Mouse (Mus musculus) cerebellum, postnatal 10 days (tissue): ENCODE results near the gene Cyp2u1.
"Not testable (repeated sequence)": the region's sequence is repeated elsewhere in the genome, so short reads cannot be mapped to it uniquely, and the experiment has no call there.

ENCODE experiments used
- DNase-seq, 2 experiments: peaks; one replicate each; pipeline ENCODE4 v3.0.0; 2021; ENCODE audit warnings: mixed read lengths in 2 of 2

Gene Cyp2u1

GRCm38 (mm10) chr3:131302452-131303319, at the start of gene Cyp2u1:
Gene Cyp2u1, minus strand, starts transcription at chr3:131303227.
- DNase-seq: peak; percentile 94 to 96

GRCm38 (mm10) chr3:131350539-131350938, 47.5 kb upstream of the Cyp2u1 start:
- DNase-seq: no peak

GRCm38 (mm10) chr3:131349013-131349412, 46.0 kb upstream of the Cyp2u1 start:
- no peak for DNase-seq

- DNase-seq: no peak
These were observed 45.5 kb upstream of the Cyp2u1 start for GRCm38 (mm10) chr3:131348579-131348950.

GRCm38 (mm10) chr3:131347831-131348578, 45.0 kb upstream of the Cyp2u1 start:
- DNase-seq: peak; percentile 28 to 36

- no peak for DNase-seq
These were observed 42.9 kb upstream of the Cyp2u1 start for GRCm38 (mm10) chr3:131345903-131346302.

GRCm38 (mm10) chr3:131343311-131343710, 40.3 kb upstream of the Cyp2u1 start:
- DNase-seq: no peak

GRCm38 (mm10) chr3:131340885-131341284, 37.9 kb upstream of the Cyp2u1 start:
- DNase-seq: no peak

- peak in 1 of 2 experiments; percentile 22 for DNase-seq
These were observed 36.3 kb upstream of the Cyp2u1 start for GRCm38 (mm10) chr3:131339280-131339679.

GRCm38 (mm10) chr3:131337749-131338148, 34.7 kb upstream of the Cyp2u1 start:
- DNase-seq: not testable (repeated sequence)

GRCm38 (mm10) chr3:131336629-131337028, 33.6 kb upstream of the Cyp2u1 start:
- no peak for DNase-seq

- DNase-seq: no peak
These were observed 32.1 kb upstream of the Cyp2u1 start for GRCm38 (mm10) chr3:131335117-131335547.

- no peak for DNase-seq
These were observed 24.2 kb upstream of the Cyp2u1 start for GRCm38 (mm10) chr3:131327189-131327588.

- no peak for DNase-seq
These were observed 23.6 kb upstream of the Cyp2u1 start for GRCm38 (mm10) chr3:131326637-131327036.

- no peak for DNase-seq
These were observed 19.2 kb upstream of the Cyp2u1 start for GRCm38 (mm10) chr3:131322081-131322815.

GRCm38 (mm10) chr3:131320184-131320583, 17.2 kb upstream of the Cyp2u1 start:
- peak; percentile 92 to 94 for DNase-seq

GRCm38 (mm10) chr3:131318211-131318610, 15.2 kb upstream of the Cyp2u1 start:
- DNase-seq: no peak

- no peak for DNase-seq
These were observed 14.1 kb upstream of the Cyp2u1 start for GRCm38 (mm10) chr3:131317126-131317525.

- DNase-seq: no peak
These were observed 13.0 kb upstream of the Cyp2u1 start for GRCm38 (mm10) chr3:131315957-131316510.

GRCm38 (mm10) chr3:131312340-131312739, 9.3 kb upstream of the Cyp2u1 start:
- DNase-seq: no peak

- no peak for DNase-seq
These were observed 7.5 kb upstream of the Cyp2u1 start for GRCm38 (mm10) chr3:131310572-131310971.

- no peak for DNase-seq
These were observed 4.8 kb upstream of the Cyp2u1 start for GRCm38 (mm10) chr3:131307811-131308210.

- DNase-seq: no peak
These were observed 3.2 kb upstream of the Cyp2u1 start for GRCm38 (mm10) chr3:131306255-131306654.
